Mouse (Mus musculus) liver, embryonic 14.5 days (tissue): ENCODE data around the gene Trp53tg5.

Source experiments
- CTCF ChIP-seq: IDR thresholded peaks from 2 replicates; pipeline ENCODE4 v1.5.1; 2016; ENCODE audit warnings: antibody characterized with exemption, low read depth, control low read depth
- EP300 ChIP-seq: IDR thresholded peaks from 2 replicates; pipeline ENCODE4 v1.6.1; 2016; ENCODE audit warnings: antibody characterized with exemption, low read depth

DNA sequence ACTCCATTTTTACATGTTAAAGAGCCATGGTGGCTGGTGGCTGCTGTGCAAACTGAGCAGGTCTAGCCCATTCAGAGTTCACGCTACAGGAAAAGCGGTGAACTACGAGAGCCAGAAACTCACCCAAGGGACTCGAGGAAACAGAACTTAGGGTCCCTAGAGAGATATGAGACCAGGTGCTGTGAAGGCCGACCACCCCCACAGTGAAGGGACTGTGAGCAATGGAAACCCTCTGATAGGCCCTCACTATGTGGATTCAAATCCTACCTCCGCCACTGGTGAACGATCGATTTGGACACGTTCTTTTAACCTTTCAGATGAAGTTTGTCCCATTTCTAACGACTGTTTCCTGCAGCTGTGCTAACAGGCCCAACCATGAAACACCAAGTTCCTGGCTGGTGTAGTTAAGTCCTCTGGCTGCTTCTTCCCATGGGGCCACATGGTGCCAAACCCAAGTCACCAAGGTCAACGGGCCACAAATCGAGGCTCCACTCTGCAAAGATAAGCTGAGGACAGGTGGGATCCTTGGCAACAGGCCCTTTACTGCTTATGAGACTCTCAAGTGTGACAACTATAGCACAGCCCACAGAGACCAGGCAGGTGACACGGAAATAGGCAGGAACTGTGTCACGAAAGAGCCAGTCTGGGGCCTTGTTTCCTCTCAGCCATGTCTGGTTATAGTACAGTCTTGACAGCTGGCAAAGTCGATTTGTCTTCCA lies 50.7 kb downstream of the Trp53tg5 start:
- TF ChIP-seq CTCF = no peak
- no peak for TF ChIP-seq EP300
